Mouse (Mus musculus) left cerebral cortex, postnatal 36 days (tissue): ENCODE data around the gene Ppp1r14d. TPM values are rescaled to one million over a fixed set of nuclear protein-coding genes. Genes with fewer than 3 reads are reported as not detected.

Experiments used
- DNase-seq, 2 experiments: peaks; one replicate each; pipeline ENCODE4 v3.0.0; 2021 to 2022; ENCODE audit warnings: low spot score in 2 of 2, mixed read lengths in 1 of 2
- intact Hi-C: fragments of 180-260 bp; cut with DNase I; formaldehyde crosslinking; loops from one replicate; pipeline ENCODE4 v1.15.1; 2025
- total RNA-seq, 2 experiments: library from RNA; stranded (reverse); gene quantifications; 2 replicates each; pipeline ENCODE4 v1.2.3; 2021

The Ppp1r14d gene
- total RNA-seq, 2 experiments from 2014 or later = not detected

GRCm38 (mm10) chr2:119238671-119239070, 9.0 kb upstream of the Ppp1r14d start:
- intact Hi-C loops = no loop called here
- no peak for DNase-seq

- intact Hi-C loops = no loop called here
Measured at GRCm38 (mm10) chr2:119237871-119238220, 8.1 kb upstream of the Ppp1r14d start.

GRCm38 (mm10) chr2:119237210-119237870, 7.6 kb upstream of the Ppp1r14d start, which contains the start of gene Spint1:
Gene Spint1, plus strand, starts transcription at chr2:119237362.
- no peak for DNase-seq

More at GRCm38 (mm10) chr2:119237871-119238220, 8.1 kb upstream of the Ppp1r14d start:
- no peak for DNase-seq

GRCm38 (mm10) chr2:119236682-119237209, 7.0 kb upstream of the Ppp1r14d start:
- no peak for DNase-seq
- intact Hi-C loops = no loop called here

More at GRCm38 (mm10) chr2:119237210-119237870, 7.6 kb upstream of the Ppp1r14d start, which contains the start of gene Spint1:
- intact Hi-C loops = no loop called here

- no peak for DNase-seq
Measured at GRCm38 (mm10) chr2:119209176-119209507, 20.6 kb downstream of the Ppp1r14d start.

GRCm38 (mm10) chr2:119208344-119209175, 21.1 kb downstream of the Ppp1r14d start, which contains the start of the genes Zfyve19 and Dnajc17:
Gene Zfyve19, plus strand, starts transcription at chr2:119208617.
Gene Dnajc17, minus strand, starts transcription at chr2:119208795.
- DNase-seq = peak; percentile 96 to 97
- intact Hi-C loops = loop anchor here (2.0 kb wide), 1 partner anchor 80 kb away; the partner anchor contains the start of gene Vps18

More at GRCm38 (mm10) chr2:119209176-119209507, 20.6 kb downstream of the Ppp1r14d start:
- intact Hi-C loops = loop anchor here (2.0 kb wide), 1 partner anchor 80 kb away; the partner anchor contains the start of gene Vps18

- intact Hi-C loops = loop anchor here (2.0 kb wide), 1 partner anchor 81 kb away; the partner anchor contains the start of gene Vps18
- DNase-seq = no peak
Measured at GRCm38 (mm10) chr2:119207961-119208343, 21.8 kb downstream of the Ppp1r14d start.

GRCm38 (mm10) chr2:119203871-119204460, 25.7 kb downstream of the Ppp1r14d start:
- DNase-seq = no peak
- intact Hi-C loops = no loop called here

GRCm38 (mm10) chr2:119202914-119203453, 26.7 kb downstream of the Ppp1r14d start:
- no peak for DNase-seq
- intact Hi-C loops = no loop called here

- no peak for DNase-seq
- intact Hi-C loops = no loop called here
Measured at GRCm38 (mm10) chr2:119198934-119199333, 30.8 kb downstream of the Ppp1r14d start.

- intact Hi-C loops = no loop called here
- DNase-seq = no peak
Measured at GRCm38 (mm10) chr2:119198049-119198448, 31.7 kb downstream of the Ppp1r14d start.

- no peak for DNase-seq
- intact Hi-C loops = no loop called here
Measured at GRCm38 (mm10) chr2:119197493-119197892, 32.2 kb downstream of the Ppp1r14d start.

GRCm38 (mm10) chr2:119196316-119197108, 33.2 kb downstream of the Ppp1r14d start:
- no peak for DNase-seq
- intact Hi-C loops = no loop called here

- intact Hi-C loops = no loop called here
- DNase-seq = no peak
Measured at GRCm38 (mm10) chr2:119194140-119194539, 35.6 kb downstream of the Ppp1r14d start.

GRCm38 (mm10) chr2:119190969-119191368, 38.7 kb downstream of the Ppp1r14d start:
- no peak for DNase-seq
- intact Hi-C loops = no loop called here

GRCm38 (mm10) chr2:119189029-119189710, 40.5 kb downstream of the Ppp1r14d start:
- intact Hi-C loops = loop anchor here (1.0 kb wide), 2 partner anchors 143 to 148 kb away; no protein-coding TSS in a partner anchor
- DNase-seq = peak; percentile 79 to 80

GRCm38 (mm10) chr2:119182914-119183313, 46.8 kb downstream of the Ppp1r14d start:
- intact Hi-C loops = no loop called here

GRCm38 (mm10) chr2:119177384-119177939, 52.2 kb downstream of the Ppp1r14d start:
- intact Hi-C loops = no loop called here
- no peak for DNase-seq

More at GRCm38 (mm10) chr2:119182914-119183313, 46.8 kb downstream of the Ppp1r14d start:
- DNase-seq = no peak
